Mouse (Mus musculus) thymus, adult 2 months (tissue): ENCODE measurements around the gene Kansl1. TPM values are rescaled to one million over a fixed set of nuclear protein-coding genes. Genes with fewer than 3 reads are reported as not detected.

Source experiments
- DNase-seq: peaks from one replicate; pipeline ENCODE4 v3.0.0; 2021
- H3K27ac ChIP-seq: fragments of 200-500 bp; 2 replicates; pipeline ENCODE4 v1.5.1; 2012; ENCODE audit warnings: low read length, control low read depth; ENCODE audit not compliant: control insufficient read depth, insufficient read depth
- H3K27me3 ChIP-seq: fragments of 200-500 bp; 2 replicates; pipeline ENCODE4 v1.6.1; 2012; ENCODE audit warnings: mild to moderate bottlenecking, low read length, moderate library complexity, mixed read lengths; ENCODE audit not compliant: control insufficient read depth, insufficient read depth
- H3K36me3 ChIP-seq: fragments of 200-500 bp; 2 replicates; pipeline ENCODE4 v1.6.1; 2012; ENCODE audit warnings: mild to moderate bottlenecking, low read length, moderate library complexity; ENCODE audit not compliant: control insufficient read depth, insufficient read depth
- H3K4me1 ChIP-seq: fragments of 200-500 bp; replicated peaks from 2 replicates; pipeline ENCODE4 v1.6.1; 2012; ENCODE audit warnings: low read length; ENCODE audit not compliant: control insufficient read depth, insufficient read depth
- H3K4me3 ChIP-seq: fragments of 200-500 bp; 2 replicates; pipeline ENCODE4 v1.5.1; 2012; ENCODE audit warnings: mild to moderate bottlenecking, low read length, control low read depth, moderate library complexity; ENCODE audit not compliant: control insufficient read depth, insufficient read depth
- CTCF ChIP-seq: fragments of 200-500 bp; IDR thresholded peaks from 2 replicates; pipeline ENCODE4 v1.5.1; 2012; ENCODE audit warnings: mild to moderate bottlenecking, control low read depth, low read length, moderate library complexity, borderline replicate concordance; ENCODE audit not compliant: control insufficient read depth, poor library complexity, insufficient read depth; ENCODE audit errors: extremely low read depth
- POLR2A ChIP-seq: fragments of 200-500 bp; IDR thresholded peaks from 2 replicates; pipeline ENCODE4 v1.6.1; 2012; ENCODE audit warnings: mild to moderate bottlenecking, low read length, control low read depth, moderate library complexity; ENCODE audit not compliant: control insufficient read depth, poor library complexity, insufficient read depth; ENCODE audit errors: extremely low read depth
- WGBS: fragments of 180-500 bp; shearing (Covaris S2); methylation state at CpG from one replicate; pipeline ENCODE4 v1.1.7; 2018; 5-methylcytosine and 5-hydroxymethylcytosine counted together
- polyA plus RNA-seq: library from polyadenylated mRNA; depleted of rRNA; stranded (reverse); fragments of >200 nt; gene quantifications from 2 replicates; pipeline ENCODE4 v1.2.3, GENCODE M21; 2012

The Kansl1 gene
- polyA plus RNA-seq, 1 experiment = 202 TPM

DNA sequence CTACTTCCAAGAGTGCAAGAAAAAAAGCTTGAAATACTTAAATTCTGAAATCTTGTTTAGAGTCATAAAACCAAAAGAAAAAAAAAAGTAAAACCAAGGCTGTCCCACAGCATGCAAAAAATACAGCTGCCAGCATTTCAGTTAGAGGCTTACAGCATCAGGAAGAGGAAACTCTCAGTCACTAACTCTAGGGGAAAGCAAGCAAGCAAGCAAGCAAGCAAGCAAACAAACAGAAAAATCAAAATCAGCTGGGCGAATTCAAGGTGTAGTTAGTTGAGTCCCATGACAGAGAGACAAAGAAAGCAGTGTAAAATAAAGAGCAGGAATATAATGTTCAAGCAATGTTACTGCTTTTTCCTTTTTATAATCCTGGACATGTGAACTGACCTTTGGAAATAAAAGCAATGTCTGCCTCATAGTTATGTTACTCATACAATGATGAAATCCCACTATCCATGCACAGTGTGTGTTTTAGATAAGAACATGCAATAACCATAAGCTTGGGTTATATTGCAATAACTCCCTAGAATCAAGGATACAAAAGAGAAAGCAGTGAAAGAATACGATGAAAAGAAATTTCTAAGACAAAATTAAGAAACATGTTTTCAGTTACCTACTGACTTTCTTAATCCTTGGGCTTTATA is 85.4 kb downstream of the Kansl1 start:
- H3K4me1 ChIP-seq = no peaks in the 10 kb centered on the region
- H3K4me3 ChIP-seq = no peak overlapping the region
- 79% methylated on average over 2 of the region's 2 CpGs for WGBS
- TF ChIP-seq CTCF (no peak), POLR2A (no peak)
- no peak overlapping the region for H3K27ac ChIP-seq
- no peaks in the 10 kb centered on the region for H3K36me3 ChIP-seq
- no peak for DNase-seq
- no peaks in the 10 kb centered on the region for H3K27me3 ChIP-seq

DNA sequence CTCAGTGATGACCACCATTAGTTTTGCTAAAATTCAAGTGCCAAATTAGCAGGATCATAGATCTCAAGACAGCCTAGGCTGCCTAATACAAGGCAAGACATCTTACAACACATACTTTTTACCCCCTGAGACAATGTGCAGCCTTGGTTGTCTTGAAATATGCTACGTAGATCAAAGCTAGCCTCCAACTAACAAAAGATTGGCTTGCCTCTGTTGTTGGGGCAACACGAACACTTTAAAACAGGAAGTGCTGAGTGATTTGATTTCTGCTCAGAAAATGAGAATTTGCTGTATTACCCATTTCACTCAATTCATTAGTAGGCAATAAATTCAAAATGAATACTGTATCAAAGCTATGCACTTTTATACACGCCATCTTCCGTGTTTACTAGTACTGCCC is 86.8 kb downstream of the Kansl1 start:
- TF ChIP-seq CTCF (no peak), POLR2A (no peak)
- Histone ChIP-seq H3K27ac (no peak overlapping the region), H3K4me3 (no peak overlapping the region), H3K27me3 (no peaks in the 10 kb centered on the region), H3K4me1 (no peaks in the 10 kb centered on the region), H3K36me3 (peaks cover 6% of the 10 kb centered on the region)
- WGBS = 59% methylated on average over 4 of the region's 4 CpGs
- DNase-seq = no peak

DNA sequence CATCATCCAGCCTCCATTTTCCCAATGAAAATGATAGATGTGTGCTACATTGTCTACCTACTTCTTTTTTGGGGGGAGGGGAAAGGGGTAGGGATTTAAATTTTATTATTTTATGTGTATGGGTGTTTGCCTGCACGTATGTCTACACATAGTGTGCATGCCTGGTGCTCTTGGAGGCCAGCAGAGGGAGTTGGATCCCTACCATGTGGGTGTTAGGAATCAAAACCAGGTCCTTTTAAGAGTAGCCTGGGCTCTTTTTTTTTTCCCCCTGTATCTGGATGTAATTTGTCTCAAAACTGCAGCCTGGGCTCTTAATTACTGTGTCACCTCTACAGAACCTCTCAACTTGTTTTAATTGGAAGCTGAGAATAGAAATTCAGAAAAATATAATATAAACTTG is 89.0 kb downstream of the Kansl1 start:
- no peak overlapping the region for H3K27ac ChIP-seq
- H3K27me3 ChIP-seq = no peaks in the 10 kb centered on the region
- peak; percentile 14 for DNase-seq
- TF ChIP-seq CTCF = no peak
- no peak for TF ChIP-seq POLR2A
- H3K4me3 ChIP-seq = no peak overlapping the region
- WGBS = 88% methylated on average over 1 of the region's 1 CpGs
- no peaks in the 10 kb centered on the region for H3K4me1 ChIP-seq
- H3K36me3 ChIP-seq = peaks cover 6% of the 10 kb centered on the region

DNA sequence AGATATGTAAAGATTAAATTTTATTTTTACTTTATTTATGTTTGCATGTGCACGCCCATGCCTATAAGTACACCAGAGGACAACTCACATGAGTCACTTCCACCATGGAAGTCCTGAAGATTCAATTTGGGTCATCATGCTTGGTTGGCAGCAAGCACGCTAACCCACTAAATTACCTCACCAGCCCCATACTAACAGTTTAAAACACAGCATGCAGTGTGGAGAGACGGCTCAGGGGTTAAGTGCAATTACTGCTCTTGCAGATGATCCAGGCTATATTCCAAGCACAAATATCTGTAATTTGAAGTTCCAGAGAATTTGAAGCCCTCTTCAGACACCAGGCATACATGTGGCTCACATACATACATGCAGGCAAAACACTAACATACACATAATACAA is 92.4 kb downstream of the Kansl1 start:
- no peak for DNase-seq
- no peaks in the 10 kb centered on the region for H3K4me1 ChIP-seq
- H3K4me3 ChIP-seq = no peak overlapping the region
- no peak for TF ChIP-seq POLR2A
- no peak for TF ChIP-seq CTCF
- no peaks in the 10 kb centered on the region for H3K27me3 ChIP-seq
- 97% methylated on average over 3 of the region's 3 CpGs for WGBS
- peaks cover 10% of the 10 kb centered on the region for H3K36me3 ChIP-seq
- no peak overlapping the region for H3K27ac ChIP-seq

DNA sequence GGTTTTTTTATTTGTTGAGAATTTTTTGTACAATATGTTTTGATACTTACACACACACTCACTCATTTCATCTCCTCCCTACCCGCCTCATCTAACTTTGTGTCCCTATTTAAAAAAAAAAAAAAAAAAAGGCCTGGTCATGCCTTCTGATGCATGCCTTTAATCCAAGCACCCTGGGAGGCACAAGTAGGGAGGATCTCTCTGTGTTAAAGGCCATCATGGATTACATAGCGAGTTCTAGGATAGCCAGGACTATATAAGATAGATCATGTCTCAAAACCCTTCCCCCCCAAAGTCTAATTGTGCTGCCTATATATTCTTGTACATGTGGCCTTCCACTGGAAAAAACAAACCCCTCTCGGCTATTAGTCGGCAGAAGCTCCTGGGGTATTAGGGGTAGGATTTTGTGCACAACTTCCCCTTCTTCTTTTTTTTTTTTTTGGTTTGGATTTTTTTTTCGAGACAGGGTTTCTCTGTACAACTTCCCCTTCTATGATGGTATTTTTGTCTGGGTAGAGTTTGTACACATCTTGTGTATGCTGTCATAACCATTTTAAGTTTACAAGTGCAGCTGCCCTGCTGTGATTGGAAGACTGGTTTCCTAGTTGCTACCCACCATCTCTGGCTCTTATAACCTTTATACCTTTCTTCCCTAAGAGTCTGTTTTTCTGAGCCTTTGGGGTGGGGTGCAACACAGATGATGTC is 101.0 kb downstream of the Kansl1 start:
- Histone ChIP-seq H3K4me1 (no peaks in the 10 kb centered on the region), H3K4me3 (no peak overlapping the region), H3K36me3 (peaks cover 22% of the 10 kb centered on the region), H3K27me3 (no peaks in the 10 kb centered on the region), H3K27ac (no peak overlapping the region)
- WGBS = 56% methylated on average over 5 of the region's 5 CpGs
- TF ChIP-seq CTCF (no peak), POLR2A (no peak)
- no peak for DNase-seq

DNA sequence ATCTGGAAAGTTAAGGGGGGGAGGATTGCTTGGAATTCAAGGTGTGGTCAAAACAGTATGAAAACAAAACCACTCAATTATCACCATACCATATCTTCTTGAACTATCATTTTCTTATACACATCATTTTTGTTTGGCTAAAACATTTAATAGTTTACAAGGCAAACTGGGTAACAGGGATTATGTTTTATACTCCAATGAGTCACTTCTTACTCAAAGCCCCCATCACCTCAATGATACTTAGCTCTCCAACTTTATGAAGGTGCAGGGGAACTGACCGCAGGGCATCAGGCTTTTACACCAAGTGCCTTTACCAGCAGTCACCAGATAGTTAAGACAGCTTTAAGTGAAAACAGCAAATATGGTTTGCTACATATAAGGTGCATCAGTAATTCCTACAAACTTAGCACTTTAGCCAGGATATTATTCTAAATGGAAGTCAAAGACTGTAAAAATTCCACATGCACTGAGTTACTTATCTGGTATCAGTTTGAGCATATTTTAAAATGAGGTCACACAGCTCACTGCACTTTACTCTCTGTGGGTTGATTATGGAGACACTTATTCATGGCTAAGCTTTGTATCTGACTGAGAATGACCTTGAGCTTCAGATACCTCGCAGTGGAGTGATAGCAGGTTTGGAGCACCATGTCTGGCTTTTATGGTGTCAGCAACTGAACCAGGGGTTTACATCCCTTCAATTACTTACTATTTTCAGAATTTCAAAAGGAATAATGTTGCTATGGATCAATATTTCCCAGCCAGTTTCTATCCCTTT is 104.6 kb downstream of the Kansl1 start:
- WGBS = 98% methylated on average over 2 of the region's 2 CpGs
- TF ChIP-seq POLR2A = no peak
- no peak for TF ChIP-seq CTCF
- H3K4me3 ChIP-seq = no peak overlapping the region

More for the DNA sequence above, 104.6 kb downstream of the Kansl1 start:
- H3K36me3 ChIP-seq = peaks cover 22% of the 10 kb centered on the region
- DNase-seq = no peak
- H3K27ac ChIP-seq = no peak overlapping the region
- no peaks in the 10 kb centered on the region for H3K27me3 ChIP-seq
- 0 out of 2 replicates have a peak, but pooled peaks cover 2% of the 10 kb centered on the region for H3K4me1 ChIP-seq
